Mouse (Mus musculus) retina, embryonic 14.5 days (tissue): ENCODE measurements around the gene Rbm11.

ENCODE experiments used
- DNase-seq: peaks from one replicate; pipeline ENCODE4 v3.0.0-alpha.2; 2015; ENCODE audit warnings: low spot score

The Rbm11 gene

DNA sequence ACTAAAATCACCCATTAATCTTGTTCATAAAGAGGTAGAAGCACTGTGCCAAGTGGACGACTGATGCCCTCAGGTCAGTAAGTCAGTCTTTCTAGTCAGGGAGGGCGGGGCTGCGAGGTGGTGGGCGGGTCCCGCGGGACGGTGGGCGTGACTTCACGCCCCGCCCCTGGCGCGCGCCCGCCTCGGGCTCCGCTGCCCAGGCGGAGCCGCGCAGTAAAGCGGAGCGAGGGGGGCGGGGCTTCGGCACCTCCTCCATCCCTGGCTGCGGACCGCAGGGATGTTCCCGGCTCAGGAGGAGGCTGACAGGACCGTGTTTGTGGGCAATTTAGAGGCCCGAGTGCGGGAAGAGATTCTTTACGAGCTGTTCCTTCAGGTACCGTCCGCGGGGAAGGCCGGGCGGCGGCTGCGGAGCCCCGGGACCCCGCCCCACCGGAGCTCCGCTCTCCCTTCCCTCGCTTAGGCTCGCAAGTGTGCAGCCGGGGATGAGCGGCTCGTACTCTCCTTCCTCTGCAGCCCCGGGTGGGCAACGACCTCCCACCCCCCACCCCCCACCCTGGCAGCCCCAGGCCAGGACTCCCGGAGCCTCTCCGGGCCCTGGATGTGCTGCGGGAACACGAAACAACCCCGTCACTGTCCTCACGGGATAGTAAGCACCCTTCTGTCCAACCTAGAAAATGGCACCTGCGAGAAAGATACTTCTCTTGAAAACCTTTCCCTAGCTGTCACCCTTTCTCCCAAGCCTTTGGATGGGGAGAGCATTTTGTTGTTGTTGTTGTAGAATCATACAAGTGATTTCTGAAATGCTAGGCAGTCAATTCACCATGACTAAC, at the start of gene Rbm11:
Gene Rbm11, plus strand, starts transcription at position 174 of the 830 bp plus-strand sequence.
- peak; percentile 89 for DNase-seq

DNA sequence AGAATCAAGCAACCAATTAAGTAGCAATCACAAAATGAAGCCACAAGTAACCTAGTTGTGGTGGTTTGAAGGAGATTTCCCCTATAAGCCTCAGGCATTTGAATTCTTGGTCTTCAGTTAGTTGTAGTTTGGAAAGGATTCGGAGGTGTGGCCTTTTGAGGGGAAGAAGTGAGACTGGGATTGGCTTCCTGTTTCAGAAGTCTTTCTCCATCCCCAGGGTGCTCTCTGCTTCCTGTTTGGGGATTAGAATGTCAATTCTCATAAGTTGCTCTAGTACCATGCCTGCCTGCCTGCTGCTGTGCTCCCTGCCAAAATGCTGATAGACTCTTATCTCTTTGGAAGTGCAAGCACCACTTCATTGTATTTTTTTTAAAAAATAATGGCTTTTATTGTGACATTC, 47.3 kb upstream of the Rbm11 start:
- no peak for DNase-seq

DNA sequence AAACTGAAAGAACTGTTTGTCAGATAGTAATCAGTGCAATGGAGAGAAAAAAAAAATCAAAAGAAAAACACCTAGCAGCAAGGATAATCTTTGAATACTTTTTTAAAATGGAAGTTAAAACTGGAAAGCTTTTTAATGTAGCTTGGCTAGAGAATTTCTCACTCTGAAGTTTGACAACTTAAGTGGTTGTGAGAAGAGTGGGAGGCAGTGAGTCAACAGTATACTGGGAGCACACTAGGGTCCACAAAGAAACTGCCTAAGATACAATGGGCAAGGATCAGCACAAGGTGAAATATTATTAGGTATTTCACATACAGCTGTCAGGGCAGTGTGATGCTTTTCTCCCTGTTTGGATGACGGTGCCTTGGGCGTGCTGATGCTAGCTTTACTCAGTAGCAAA, 29.7 kb upstream of the Rbm11 start:
- DNase-seq, result no peak

DNA sequence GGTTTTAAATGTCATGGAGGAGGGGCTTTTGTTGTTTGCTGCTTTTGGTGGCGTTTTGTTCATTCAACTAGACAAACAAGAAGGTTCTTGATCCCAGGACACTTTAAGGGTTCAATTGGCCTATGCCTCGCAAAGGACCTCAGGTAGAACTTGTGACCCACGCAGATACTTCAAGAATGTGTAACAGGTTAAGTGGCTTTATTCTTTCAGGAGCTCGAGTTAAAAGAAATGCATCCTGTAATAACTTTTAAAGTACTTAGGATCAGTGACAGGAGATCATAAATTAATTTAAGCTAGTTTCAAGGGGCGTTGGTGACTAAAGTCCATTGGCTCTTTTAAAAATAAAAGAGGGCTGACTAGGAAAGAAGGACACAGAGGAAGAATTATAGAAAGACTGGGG, 10.4 kb upstream of the Rbm11 start:
- DNase-seq, result no peak

DNA sequence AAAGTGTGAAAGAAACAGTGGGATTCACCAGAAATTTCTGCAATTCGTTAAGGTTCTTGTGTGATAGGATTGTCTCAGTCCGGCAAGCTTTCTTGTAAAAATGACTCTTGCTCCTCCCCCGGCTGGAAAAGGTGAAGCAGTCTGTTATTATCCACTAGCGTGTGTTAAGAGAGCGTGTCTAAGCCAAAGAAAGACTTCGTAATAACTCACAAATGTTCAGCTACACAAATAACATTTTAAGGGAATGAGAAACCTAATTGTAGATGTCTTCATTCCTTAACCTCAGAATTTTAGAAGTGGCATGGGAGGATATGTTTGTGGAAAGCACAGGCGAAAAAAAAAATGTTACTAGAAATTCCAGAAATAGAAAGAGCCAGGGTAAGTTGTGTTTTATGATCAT, 6.7 kb upstream of the Rbm11 start, which contains the start of gene Lipi:
Gene Lipi, minus strand, starts transcription at position 101 of the 400 bp plus-strand sequence.
- DNase-seq, result no peak

DNA sequence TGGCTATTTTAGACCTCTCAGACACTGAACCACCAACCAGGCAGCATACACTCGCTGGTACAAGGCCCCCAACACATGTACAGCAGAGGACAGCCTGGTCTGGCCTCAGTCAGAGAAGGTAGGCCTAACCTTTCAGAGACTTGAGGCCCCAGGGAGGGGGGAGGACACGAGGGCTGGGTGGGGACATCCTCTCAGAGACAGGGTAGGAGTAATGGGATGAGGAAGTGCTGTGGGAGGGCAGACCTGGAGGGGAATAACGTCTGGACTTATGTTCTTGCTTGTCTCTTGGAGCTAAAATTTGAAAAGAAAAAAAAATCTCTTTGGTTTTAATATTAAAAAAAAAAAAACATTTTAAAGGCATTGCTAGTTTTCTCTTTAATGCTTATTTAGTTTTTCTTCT, 6.2 kb upstream of the Rbm11 start:
- DNase-seq, result no peak

GRCm38 (mm10) chr16:75593501-75594183, 998 bp downstream of the Rbm11 start:
- peak; percentile 21 for DNase-seq

DNA sequence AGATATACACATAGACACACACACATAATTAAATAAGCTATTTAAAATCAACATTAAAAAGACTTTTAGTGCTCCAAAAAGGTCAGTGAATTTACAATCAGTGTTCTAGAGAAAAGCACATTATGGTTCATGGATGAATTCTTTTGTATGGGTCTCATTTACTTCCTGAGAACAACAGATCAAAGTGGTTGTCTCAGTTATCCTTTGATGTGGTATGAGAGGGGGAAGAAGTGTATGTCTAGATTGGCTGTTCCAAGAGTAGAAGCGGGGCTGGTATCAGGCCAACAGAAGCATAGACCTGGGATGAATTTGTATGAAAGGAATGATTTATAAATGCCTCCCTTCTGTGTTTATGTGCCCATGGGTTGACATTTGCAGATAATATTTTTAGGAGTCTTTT, 13.8 kb downstream of the Rbm11 start:
- no peak for DNase-seq

DNA sequence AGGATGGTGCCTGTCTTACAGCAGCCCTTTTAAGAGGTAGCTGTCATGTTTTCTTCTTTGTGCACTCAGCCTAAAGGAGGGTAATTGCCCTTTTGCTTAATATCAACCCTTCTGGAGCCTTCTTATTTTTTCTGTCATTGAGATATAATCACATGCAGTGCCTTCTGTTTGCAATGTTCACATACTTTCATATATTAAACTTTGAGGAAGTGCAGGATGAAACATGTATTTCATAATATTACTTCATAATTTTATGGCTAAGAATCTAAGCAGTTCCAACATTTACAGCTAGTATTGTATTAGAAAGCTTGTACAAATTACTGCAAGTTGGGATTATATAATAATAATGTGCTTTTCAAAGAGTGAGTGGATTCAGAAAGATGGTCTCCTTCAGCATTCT, 19.9 kb downstream of the Rbm11 start:
- no peak for DNase-seq

- DNase-seq, result peak; percentile 82
These were observed 25.2 kb downstream of the Rbm11 start for GRCm38 (mm10) chr16:75617651-75618349.

DNA sequence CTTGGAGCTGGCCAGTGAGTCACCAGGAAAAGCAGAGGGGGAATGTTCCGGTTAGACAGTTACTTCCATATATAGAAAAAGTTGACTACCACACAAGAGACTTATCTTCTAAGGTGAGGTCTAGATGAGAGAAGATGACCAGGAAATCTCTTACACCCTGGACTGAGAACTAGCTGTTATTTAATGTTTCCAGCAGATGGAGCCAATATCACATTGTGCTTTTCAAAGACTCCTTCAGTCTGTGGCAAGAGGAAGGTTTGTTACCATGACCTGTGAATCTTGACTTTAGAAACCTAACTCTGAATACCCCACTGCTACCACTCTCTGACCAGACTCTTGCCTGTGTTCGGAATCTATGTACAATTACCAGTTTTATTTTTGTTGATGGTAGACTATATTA, 35.2 kb downstream of the Rbm11 start:
- peak; percentile 39 for DNase-seq
